8 mouse cellular contexts compared by ENCODE assay signal in the genomic region with DNA sequence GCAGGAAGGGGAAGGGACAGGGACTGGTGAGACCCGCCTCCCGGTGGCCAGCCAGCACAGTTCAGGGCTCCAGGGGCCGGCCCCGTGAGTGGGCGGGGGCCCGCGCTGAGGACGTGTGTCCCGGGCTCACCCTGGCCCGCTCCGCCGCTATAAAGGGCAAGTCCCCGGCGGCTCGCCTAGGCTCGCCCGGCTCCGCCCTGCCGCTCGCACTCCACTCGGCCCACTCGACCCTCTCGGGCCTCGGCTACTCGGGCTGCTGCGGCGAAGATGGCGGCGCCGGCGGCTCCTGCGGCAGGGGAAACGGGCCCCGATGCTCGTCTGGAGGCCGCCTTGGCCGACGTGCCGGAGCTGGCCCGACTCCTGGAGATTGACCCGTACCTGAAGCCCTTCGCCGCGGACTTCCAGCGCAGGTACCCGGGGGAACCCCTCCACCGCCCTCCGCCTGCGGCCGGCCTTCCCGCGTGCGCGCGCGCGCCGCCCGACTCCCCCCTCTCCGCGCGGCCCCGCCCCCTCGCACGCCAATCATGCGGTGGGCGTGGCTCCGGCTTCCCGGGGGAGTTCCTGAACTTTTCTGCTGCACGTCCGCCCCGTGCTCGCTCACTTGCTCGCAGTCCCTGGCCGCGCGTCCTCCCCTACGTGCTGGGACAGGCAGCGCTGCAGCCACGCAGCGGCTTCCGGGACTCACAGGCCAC. TPM values are rescaled to one million over a fixed set of nuclear protein-coding genes. Genes with fewer than 3 reads are reported as not detected.
DNase-seq lines count a peak whose midpoint lies in the region; ATAC-seq lines count a peak whose summit lies in the region.

Gene Gbe1, plus strand, starts transcription at position 64 of the 692 bp plus-strand sequence.

- H3K4me2 ChIP-seq in heart, embryonic 14.5 days (ENCODE audit: low read length), result peak within 1 kb of the TSS; percentile 66
- peak within 1 kb of the TSS; percentile 79 for H3K4me2 ChIP-seq in liver, embryonic 12.5 days

- H3K4me3 ChIP-seq in forebrain, embryonic 10.5 days, result peak within 1 kb of the TSS; percentile 65
- H3K4me3 ChIP-seq in heart, embryonic 14.5 days (ENCODE audit: control insufficient read depth in 1 of 2, insufficient read depth in 1 of 2, low read depth in 1 of 2, low read length in 2 of 2), result peak within 1 kb of the TSS; percentile 58 to 73
- H3K4me3 ChIP-seq in liver, embryonic 12.5 days, result peak within 1 kb of the TSS; percentile 71

- ATAC-seq in heart, embryonic 14.5 days (ENCODE audit: insufficient number of reproducible peaks, insufficient read depth, low FRiP score, low read depth), result peak; percentile 98
- peak; percentile 95 for ATAC-seq in liver, embryonic 12.5 days

- H3K27me3 ChIP-seq in forebrain, embryonic 10.5 days (ENCODE audit: poor library complexity, severe bottlenecking), result no peaks in the 10 kb centered on the region
- no peaks in the 10 kb centered on the region for H3K27me3 ChIP-seq in heart, embryonic 14.5 days (ENCODE audit: control insufficient read depth, insufficient read depth, low read length)
- H3K27me3 ChIP-seq in liver, embryonic 12.5 days (replicated peaks), result no peaks in the 10 kb centered on the region
- H3K27me3 ChIP-seq in splenic B cell, adult 2 months (ENCODE audit: control insufficient read depth, insufficient read depth, low read length, poor library complexity, severe bottlenecking), result no peaks in the 10 kb centered on the region

- under 1% methylated on average over 80 of the region's 82 CpGs for WGBS in forebrain, embryonic 10.5 days
- under 1% methylated on average over 82 of the region's 82 CpGs for WGBS in heart, embryonic 14.5 days
- WGBS in liver, embryonic 12.5 days (ENCODE audit: insufficient replicate concordance), result under 1% methylated on average over 82 of the region's 82 CpGs

- H3K36me3 ChIP-seq in forebrain, embryonic 10.5 days (replicated peaks), result no peaks in the 10 kb centered on the region
- H3K36me3 ChIP-seq in heart, embryonic 14.5 days (ENCODE audit: control insufficient read depth, insufficient read depth, low read length), result no peaks in the 10 kb centered on the region
- no peaks in the 10 kb centered on the region for H3K36me3 ChIP-seq in liver, embryonic 12.5 days
- H3K36me3 ChIP-seq in splenic B cell, adult 2 months (ENCODE audit: control insufficient read depth, insufficient read depth, low read length, poor library complexity, severe bottlenecking), result no peaks in the 10 kb centered on the region

- H3K4me1 ChIP-seq in forebrain, embryonic 10.5 days, result peaks cover 30% of the 10 kb centered on the region
- no peaks in the 10 kb centered on the region for H3K4me1 ChIP-seq in heart, embryonic 14.5 days (ENCODE audit: control insufficient read depth in 2 of 2, insufficient read depth in 2 of 2, low read length in 2 of 2)
- peaks cover 11% of the 10 kb centered on the region; the same call in 1 of the 2 replicates for H3K4me1 ChIP-seq in liver, embryonic 12.5 days

- peak within 1 kb of the TSS; percentile 97 for H3K27ac ChIP-seq in forebrain, embryonic 10.5 days
- peak within 1 kb of the TSS; percentile 98 to 99 for H3K27ac ChIP-seq in heart, embryonic 14.5 days (replicated peaks in 1 of 2; ENCODE audit: control insufficient read depth in 1 of 2, insufficient read depth in 1 of 2, low read depth in 2 of 2, low read length in 2 of 2)
- H3K27ac ChIP-seq in liver, embryonic 12.5 days, result peak within 1 kb of the TSS; percentile 80

- peak; percentile 85 for DNase-seq in CD8-positive naive resting alpha-beta T cell, adult 2 months (ENCODE audit: low read depth in 2 of 2, low spot score in 2 of 2)
- peak; percentile 77 for DNase-seq in c-Kit-positive CD71-negative TER-119-negative erythroid progenitor cells, embryonic 14.5 days (ENCODE audit: low read depth)
- peak; percentile 91 for DNase-seq in forebrain, embryonic 10.5 days (ENCODE audit: extremely low spot score, low spot score)
- peak; percentile 96 for DNase-seq in kidney, postnatal 14 days
- peak; percentile 95 for DNase-seq in naive thymus-derived CD4-positive, alpha-beta T cell, adult 2 months (ENCODE audit: low read depth)
- DNase-seq in splenic B cell, adult 2 months (ENCODE audit: low read depth, low spot score), result peak; percentile 90

- peak within 1 kb of the TSS; percentile 91 for H3K9ac ChIP-seq in heart, embryonic 14.5 days (ENCODE audit: low read length)
- peak within 1 kb of the TSS; percentile 79 for H3K9ac ChIP-seq in liver, embryonic 12.5 days

- H3K9me3 ChIP-seq in forebrain, embryonic 10.5 days, result no peaks in the 10 kb centered on the region
- no peaks in the 10 kb centered on the region for H3K9me3 ChIP-seq in heart, embryonic 14.5 days (ENCODE audit: control insufficient read depth, low read length)
- no peaks in the 10 kb centered on the region for H3K9me3 ChIP-seq in liver, embryonic 12.5 days (replicated peaks)

RNA-seq across cellular contexts. Expression of gene Gbe1, which starts in this region (rescaled TPM):
- polyA plus RNA-seq in forebrain, embryonic 10.5 days (2016; fragmentation: Nextera tagmentation; extraction: Ambion mirVana), result 26.9 and 29.2 TPM in 2 replicates
- 66.0 and 68.8 TPM in 2 replicates for polyA plus RNA-seq in heart, embryonic 14.5 days (2014; fragmentation: Nextera tagmentation; extraction: Ambion mirVana)
- polyA plus RNA-seq in liver, embryonic 12.5 days (2016; fragmentation: Nextera tagmentation; extraction: Ambion mirVana), result 7.5 and 8.3 TPM in 2 replicates

Comparison
In these comparisons a context has a peak if more than half of its experiments do, and no peak if none do; other contexts are left out.
1. Peak in every context shown above with its lines: DNase-seq, ATAC-seq, H3K4me3 ChIP-seq and H3K27ac ChIP-seq.